Mouse (Mus musculus): ENCODE measurements around the gene Met. TPM values are rescaled to one million over a fixed set of nuclear protein-coding genes. Genes with fewer than 3 reads are reported as not detected.

The Met gene
- polyA plus RNA-seq, 1 experiment from 2014 or later, result 0.94 TPM

GRCm38 (mm10) chr6:17461435-17461834 is 2.2 kb upstream of the Met start:
- Histone ChIP-seq H3K27ac (ENCODE audit: low read length) (no peak overlapping the region), H3K36me3 (ENCODE audit: control insufficient read depth, insufficient read depth, low read length) (no peaks in the 10 kb centered on the region), H3K9me3 (replicated peaks; ENCODE audit: control insufficient read depth, low read length, poor library complexity, severe bottlenecking) (no peaks in the 10 kb centered on the region), H3K27me3 (ENCODE audit: control insufficient read depth, insufficient read depth, low read depth, low read length) (peaks cover 11% of the 10 kb centered on the region), H3K4me2 (ENCODE audit: low read length) (no peak overlapping the region), H3K4me3 (ENCODE audit: low read depth, low read length) (no peak overlapping the region), H3K9ac (ENCODE audit: low read depth, low read length) (no peak overlapping the region), H3K4me1 (ENCODE audit: control insufficient read depth, insufficient read depth, low read length) (peaks cover 6% of the 10 kb centered on the region)
- no peak for ATAC-seq
- 82% methylated on average over 7 of the region's 7 CpGs for WGBS

- H3K4me2 ChIP-seq (ENCODE audit: low read length), result peak overlapping the region; percentile 94
- H3K4me3 ChIP-seq (ENCODE audit: low read depth, low read length), result peak overlapping the region; percentile 53
- H3K9me3 ChIP-seq (replicated peaks; ENCODE audit: control insufficient read depth, low read length, poor library complexity, severe bottlenecking), result no peaks in the 10 kb centered on the region
- H3K4me1 ChIP-seq (ENCODE audit: control insufficient read depth, insufficient read depth, low read length), result peaks cover 6% of the 10 kb centered on the region
- ATAC-seq, result peak; percentile 44; the same call in 1 of the 2 replicates
- peaks cover 11% of the 10 kb centered on the region for H3K27me3 ChIP-seq (ENCODE audit: control insufficient read depth, insufficient read depth, low read depth, low read length)
- H3K27ac ChIP-seq (ENCODE audit: low read length), result no peak overlapping the region
- peak overlapping the region; percentile 53 for H3K9ac ChIP-seq (ENCODE audit: low read depth, low read length)
- WGBS, result 9% methylated on average over 15 of the region's 15 CpGs
- no peaks in the 10 kb centered on the region for H3K36me3 ChIP-seq (ENCODE audit: control insufficient read depth, insufficient read depth, low read length)
Measured at GRCm38 (mm10) chr6:17464281-17465025, 853 bp downstream of the Met start.

GRCm38 (mm10) chr6:17466526-17466925 is 2.9 kb downstream of the Met start:
- H3K27ac ChIP-seq (ENCODE audit: low read length), result no peak overlapping the region
- no peak overlapping the region for H3K4me2 ChIP-seq (ENCODE audit: low read length)
- H3K4me3 ChIP-seq (ENCODE audit: low read depth, low read length), result no peak overlapping the region
- H3K9ac ChIP-seq (ENCODE audit: low read depth, low read length), result no peak overlapping the region
- peaks cover 6% of the 10 kb centered on the region for H3K4me1 ChIP-seq (ENCODE audit: control insufficient read depth, insufficient read depth, low read length)
- no peaks in the 10 kb centered on the region for H3K9me3 ChIP-seq (replicated peaks; ENCODE audit: control insufficient read depth, low read length, poor library complexity, severe bottlenecking)
- no peak for ATAC-seq
- peaks cover 11% of the 10 kb centered on the region for H3K27me3 ChIP-seq (ENCODE audit: control insufficient read depth, insufficient read depth, low read depth, low read length)
- WGBS, result 91% methylated on average over 3 of the region's 3 CpGs
- no peaks in the 10 kb centered on the region for H3K36me3 ChIP-seq (ENCODE audit: control insufficient read depth, insufficient read depth, low read length)

- 88% methylated on average over 5 of the region's 5 CpGs for WGBS
- Histone ChIP-seq H3K27me3 (ENCODE audit: control insufficient read depth, insufficient read depth, low read depth, low read length) (peaks cover 7% of the 10 kb centered on the region), H3K4me3 (ENCODE audit: low read depth, low read length) (no peak overlapping the region), H3K9ac (ENCODE audit: low read depth, low read length) (no peak overlapping the region), H3K27ac (ENCODE audit: low read length) (no peak overlapping the region), H3K36me3 (ENCODE audit: control insufficient read depth, insufficient read depth, low read length) (no peaks in the 10 kb centered on the region), H3K4me1 (ENCODE audit: control insufficient read depth, insufficient read depth, low read length) (peaks cover 6% of the 10 kb centered on the region), H3K4me2 (ENCODE audit: low read length) (no peak overlapping the region), H3K9me3 (replicated peaks; ENCODE audit: control insufficient read depth, low read length, poor library complexity, severe bottlenecking) (no peaks in the 10 kb centered on the region)
- no peak for ATAC-seq
Measured at GRCm38 (mm10) chr6:17468993-17469392, 5.4 kb downstream of the Met start.

- Histone ChIP-seq H3K4me2 (ENCODE audit: low read length) (no peak overlapping the region), H3K36me3 (ENCODE audit: control insufficient read depth, insufficient read depth, low read length) (no peaks in the 10 kb centered on the region), H3K9me3 (replicated peaks; ENCODE audit: control insufficient read depth, low read length, poor library complexity, severe bottlenecking) (no peaks in the 10 kb centered on the region), H3K27ac (ENCODE audit: low read length) (no peak overlapping the region), H3K4me3 (ENCODE audit: low read depth, low read length) (no peak overlapping the region), H3K9ac (ENCODE audit: low read depth, low read length) (no peak overlapping the region), H3K4me1 (ENCODE audit: control insufficient read depth, insufficient read depth, low read length) (no peaks in the 10 kb centered on the region), H3K27me3 (ENCODE audit: control insufficient read depth, insufficient read depth, low read depth, low read length) (no peaks in the 10 kb centered on the region)
- no peak for ATAC-seq
- WGBS, result 86% methylated on average over 3 of the region's 3 CpGs
Measured at GRCm38 (mm10) chr6:17473128-17473527, 9.5 kb downstream of the Met start.

GRCm38 (mm10) chr6:17477823-17478222 is 14.2 kb downstream of the Met start:
- no peak overlapping the region for H3K4me3 ChIP-seq (ENCODE audit: low read depth, low read length)
- 79% methylated on average over 1 of the region's 1 CpGs for WGBS
- no peak overlapping the region for H3K27ac ChIP-seq (ENCODE audit: low read length)
- no peaks in the 10 kb centered on the region for H3K4me1 ChIP-seq (ENCODE audit: control insufficient read depth, insufficient read depth, low read length)
- no peak for ATAC-seq
- no peak overlapping the region for H3K9ac ChIP-seq (ENCODE audit: low read depth, low read length)
- no peaks in the 10 kb centered on the region for H3K27me3 ChIP-seq (ENCODE audit: control insufficient read depth, insufficient read depth, low read depth, low read length)
- no peak overlapping the region for H3K4me2 ChIP-seq (ENCODE audit: low read length)
- H3K9me3 ChIP-seq (replicated peaks; ENCODE audit: control insufficient read depth, low read length, poor library complexity, severe bottlenecking), result no peaks in the 10 kb centered on the region
- H3K36me3 ChIP-seq (ENCODE audit: control insufficient read depth, insufficient read depth, low read length), result no peaks in the 10 kb centered on the region

- Histone ChIP-seq H3K4me2 (ENCODE audit: low read length) (no peak overlapping the region), H3K9ac (ENCODE audit: low read depth, low read length) (no peak overlapping the region), H3K27ac (ENCODE audit: low read length) (no peak overlapping the region), H3K9me3 (replicated peaks; ENCODE audit: control insufficient read depth, low read length, poor library complexity, severe bottlenecking) (no peaks in the 10 kb centered on the region), H3K36me3 (ENCODE audit: control insufficient read depth, insufficient read depth, low read length) (no peaks in the 10 kb centered on the region), H3K4me3 (ENCODE audit: low read depth, low read length) (no peak overlapping the region), H3K27me3 (ENCODE audit: control insufficient read depth, insufficient read depth, low read depth, low read length) (no peaks in the 10 kb centered on the region), H3K4me1 (ENCODE audit: control insufficient read depth, insufficient read depth, low read length) (no peaks in the 10 kb centered on the region)
- no peak for ATAC-seq
- 87% methylated on average over 6 of the region's 6 CpGs for WGBS
Measured at GRCm38 (mm10) chr6:17478252-17478651, 14.7 kb downstream of the Met start.

- no peak overlapping the region for H3K9ac ChIP-seq (ENCODE audit: low read depth, low read length)
- H3K4me1 ChIP-seq (ENCODE audit: control insufficient read depth, insufficient read depth, low read length), result no peaks in the 10 kb centered on the region
- H3K4me2 ChIP-seq (ENCODE audit: low read length), result no peak overlapping the region
- 71% methylated on average over 10 of the region's 10 CpGs for WGBS
- no peak for ATAC-seq
- H3K36me3 ChIP-seq (ENCODE audit: control insufficient read depth, insufficient read depth, low read length), result no peaks in the 10 kb centered on the region
- no peak overlapping the region for H3K4me3 ChIP-seq (ENCODE audit: low read depth, low read length)
- no peaks in the 10 kb centered on the region for H3K27me3 ChIP-seq (ENCODE audit: control insufficient read depth, insufficient read depth, low read depth, low read length)
- H3K27ac ChIP-seq (ENCODE audit: low read length), result no peak overlapping the region
- H3K9me3 ChIP-seq (replicated peaks; ENCODE audit: control insufficient read depth, low read length, poor library complexity, severe bottlenecking), result no peaks in the 10 kb centered on the region
Measured at GRCm38 (mm10) chr6:17478838-17479570, 15.4 kb downstream of the Met start.

- no peak overlapping the region for H3K27ac ChIP-seq (ENCODE audit: low read length)
- H3K27me3 ChIP-seq (ENCODE audit: control insufficient read depth, insufficient read depth, low read depth, low read length), result no peaks in the 10 kb centered on the region
- WGBS, result 84% methylated on average over 4 of the region's 4 CpGs
- no peak overlapping the region for H3K4me3 ChIP-seq (ENCODE audit: low read depth, low read length)
- no peak overlapping the region for H3K4me2 ChIP-seq (ENCODE audit: low read length)
- H3K9ac ChIP-seq (ENCODE audit: low read depth, low read length), result no peak overlapping the region
- H3K36me3 ChIP-seq (ENCODE audit: control insufficient read depth, insufficient read depth, low read length), result no peaks in the 10 kb centered on the region
- H3K4me1 ChIP-seq (ENCODE audit: control insufficient read depth, insufficient read depth, low read length), result no peaks in the 10 kb centered on the region
- no peaks in the 10 kb centered on the region for H3K9me3 ChIP-seq (replicated peaks; ENCODE audit: control insufficient read depth, low read length, poor library complexity, severe bottlenecking)
- ATAC-seq, result no peak
Measured at GRCm38 (mm10) chr6:17481068-17481467, 17.5 kb downstream of the Met start.
